Mouse (Mus musculus): ENCODE data around the gene Creld2.

DNA sequence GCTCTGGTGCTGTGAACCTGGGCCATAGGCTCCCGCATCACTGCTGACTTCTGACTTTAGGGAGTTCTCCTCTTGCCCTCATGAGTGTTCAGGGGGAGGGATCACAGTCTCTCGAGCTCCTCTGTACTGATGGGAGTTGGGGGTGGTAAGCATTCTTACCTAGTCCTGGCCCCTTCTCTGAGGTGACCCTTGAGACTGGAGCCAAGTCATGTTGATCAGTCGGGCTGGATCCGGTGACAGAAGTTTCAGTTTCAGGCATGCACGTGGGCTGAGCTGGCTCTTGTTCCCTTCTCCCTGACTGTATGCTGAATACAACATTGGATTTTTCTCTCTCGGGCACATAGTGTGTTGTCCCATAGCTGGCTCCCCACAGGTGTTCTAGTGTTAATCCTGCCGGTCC is 2.0 kb downstream of the Creld2 start:
- TF ChIP-seq CTCF (IDR thresholded peaks at IDR 0.05; ENCODE audit: insufficient read depth, low read length), result no peak
- TF ChIP-seq POLR2A (IDR thresholded peaks at IDR 0.05; ENCODE audit: borderline replicate concordance, extremely low read depth, low read depth, low read length), result no peak
